Mouse (Mus musculus) liver, embryonic 11.5 days (tissue): ENCODE measurements around the gene Rnf5. TPM values are rescaled to one million over a fixed set of nuclear protein-coding genes. Genes with fewer than 3 reads are reported as not detected.

Experiments
- ATAC-seq: fragments of 200-750 bp; cut with Nextera tagmentation; replicated peaks from 2 replicates; pipeline ENCODE4 v1.8.0; 2017; ENCODE audit warnings: moderate number of reproducible peaks, mild to moderate bottlenecking, moderate TSS enrichment, moderate library complexity; ENCODE audit not compliant: low FRiP score
- DNase-seq: peaks from one replicate; pipeline ENCODE4 v3.0.0-alpha.2; 2017; ENCODE audit warnings: low spot score
- H3K27ac ChIP-seq: fragments of 300-500 bp; sonication (generic); 2 replicates; pipeline ENCODE4 v1.5.1; 2014; ENCODE audit warnings: mild to moderate bottlenecking, low read depth, low read length, control low read depth
- H3K27me3 ChIP-seq: fragments of 300-500 bp; sonication (generic); replicated peaks from 2 replicates; pipeline ENCODE4 v1.6.1; 2014; ENCODE audit warnings: low read length, mixed read lengths; ENCODE audit not compliant: control insufficient read depth, insufficient read depth
- H3K36me3 ChIP-seq: fragments of 300-500 bp; sonication (generic); 2 replicates; pipeline ENCODE4 v1.6.1; 2014; ENCODE audit warnings: mild to moderate bottlenecking, low read length, moderate library complexity, mixed read lengths; ENCODE audit not compliant: control insufficient read depth, insufficient read depth
- H3K4me1 ChIP-seq: fragments of 300-500 bp; sonication (generic); replicated peaks from 2 replicates; pipeline ENCODE4 v1.6.1; 2014; ENCODE audit warnings: low read length, mixed read lengths; ENCODE audit not compliant: control insufficient read depth, insufficient read depth
- H3K4me2 ChIP-seq: fragments of 300-500 bp; sonication (generic); 2 replicates; pipeline ENCODE4 v1.6.1; 2014; ENCODE audit warnings: mild to moderate bottlenecking, control low read depth, moderate library complexity
- H3K4me3 ChIP-seq: fragments of 300-500 bp; sonication (generic); 2 replicates; pipeline ENCODE4 v1.5.1; 2014; ENCODE audit warnings: low read depth, low read length, control low read depth
- H3K9ac ChIP-seq: fragments of 300-500 bp; sonication (generic); 2 replicates; pipeline ENCODE4 v1.6.1; 2014; ENCODE audit warnings: low read depth, low read length, control low read depth
- H3K9me3 ChIP-seq: fragments of 300-500 bp; sonication (generic); 2 replicates; pipeline ENCODE4 v1.6.1; 2016; ENCODE audit warnings: low read length, inconsistent platforms, mixed read lengths; ENCODE audit not compliant: control insufficient read depth
- WGBS: fragments of 180-500 bp; shearing (Covaris S2); extraction: QIAGEN DNeasy Blood & Tissue Kit; methylation state at CpG from one replicate; pipeline ENCODE4 v1.1.7; 2014; 5-methylcytosine and 5-hydroxymethylcytosine counted together
- polyA plus RNA-seq: library from polyadenylated mRNA; unstranded; fragments of >200 nt; fragmentation: Nextera tagmentation; extraction: Ambion mirVana; gene quantifications from 2 replicates; pipeline ENCODE4 v1.2.1, GENCODE M21; 2014

Rnf5 gene
- polyA plus RNA-seq, 1 experiment from 2014 or later: 109 TPM

- no peaks in the 10 kb centered on the region for H3K9me3 ChIP-seq
- ATAC-seq (peak; percentile 7; the same call in 1 of the 2 replicates), DNase-seq (no peak)
- WGBS: 3% methylated on average over 19 of the region's 19 CpGs
- peaks cover 45% of the 10 kb centered on the region for H3K4me1 ChIP-seq
- peak overlapping the region; percentile 81 for H3K9ac ChIP-seq
- peak overlapping the region; percentile 100 for H3K4me2 ChIP-seq
- H3K27ac ChIP-seq: peak overlapping the region; percentile 72
- H3K27me3 ChIP-seq: no peaks in the 10 kb centered on the region
- no peaks in the 10 kb centered on the region for H3K36me3 ChIP-seq
- H3K4me3 ChIP-seq: peak overlapping the region; percentile 91
These were observed 15.7 kb downstream of the Rnf5 start for GRCm38 (mm10) chr17:34587814-34588213.

GRCm38 (mm10) chr17:34587423-34587811 is 16.1 kb downstream of the Rnf5 start:
- peak; percentile 82 for ATAC-seq

GRCm38 (mm10) chr17:34586796-34587422 is 16.6 kb downstream of the Rnf5 start:
- peaks cover 42% of the 10 kb centered on the region for H3K4me1 ChIP-seq
- DNase-seq: peak; percentile 81
- under 1% methylated on average over 38 of the region's 38 CpGs for WGBS
- H3K36me3 ChIP-seq: no peaks in the 10 kb centered on the region
- H3K4me2 ChIP-seq: peak overlapping the region; percentile 100
- ATAC-seq: peak; percentile 82
- no peaks in the 10 kb centered on the region for H3K9me3 ChIP-seq
- peak overlapping the region; percentile 91 for H3K4me3 ChIP-seq
- H3K9ac ChIP-seq: peak overlapping the region; percentile 81
- no peaks in the 10 kb centered on the region for H3K27me3 ChIP-seq
- H3K27ac ChIP-seq: peak overlapping the region; percentile 72

More at GRCm38 (mm10) chr17:34587423-34587811, 16.1 kb downstream of the Rnf5 start:
- H3K9me3 ChIP-seq: no peaks in the 10 kb centered on the region
- H3K27ac ChIP-seq: peak overlapping the region; percentile 72
- H3K27me3 ChIP-seq: no peaks in the 10 kb centered on the region
- DNase-seq: peak; percentile 99
- peaks cover 42% of the 10 kb centered on the region for H3K4me1 ChIP-seq
- peak overlapping the region; percentile 81 for H3K9ac ChIP-seq
- 0% methylated on average over 50 of the region's 50 CpGs for WGBS
- peak overlapping the region; percentile 100 for H3K4me2 ChIP-seq
- H3K4me3 ChIP-seq: peak overlapping the region; percentile 91
- H3K36me3 ChIP-seq: no peaks in the 10 kb centered on the region

GRCm38 (mm10) chr17:34585877-34586771 is 17.4 kb downstream of the Rnf5 start:
- Histone ChIP-seq H3K4me1 (peaks cover 36% of the 10 kb centered on the region), H3K4me3 (peak overlapping the region; percentile 91), H3K27me3 (no peaks in the 10 kb centered on the region), H3K9me3 (no peaks in the 10 kb centered on the region), H3K36me3 (no peaks in the 10 kb centered on the region), H3K27ac (peak overlapping the region; percentile 72; the same call in 1 of the 2 replicates), H3K9ac (peak overlapping the region; percentile 81), H3K4me2 (peak overlapping the region; percentile 100)
- DNase-seq (no peak), ATAC-seq (no peak)
- 38% methylated on average over 32 of the region's 32 CpGs for WGBS

- no peak overlapping the region for H3K4me2 ChIP-seq
- H3K4me1 ChIP-seq: peaks cover 26% of the 10 kb centered on the region
- 90% methylated on average over 8 of the region's 8 CpGs for WGBS
- H3K9ac ChIP-seq: no peak overlapping the region
- H3K4me3 ChIP-seq: no peak overlapping the region
- no peaks in the 10 kb centered on the region for H3K9me3 ChIP-seq
- no peaks in the 10 kb centered on the region for H3K36me3 ChIP-seq
- H3K27ac ChIP-seq: no peak overlapping the region
- DNase-seq (no peak), ATAC-seq (no peak)
- no peaks in the 10 kb centered on the region for H3K27me3 ChIP-seq
These were observed 18.4 kb downstream of the Rnf5 start for GRCm38 (mm10) chr17:34585121-34585520.

GRCm38 (mm10) chr17:34583819-34584218 is 19.7 kb downstream of the Rnf5 start:
- ATAC-seq: no peak
- H3K9ac ChIP-seq: no peak overlapping the region
- no peaks in the 10 kb centered on the region for H3K36me3 ChIP-seq
- H3K4me1 ChIP-seq: peaks cover 13% of the 10 kb centered on the region
- H3K9me3 ChIP-seq: no peaks in the 10 kb centered on the region
- no peak overlapping the region for H3K4me3 ChIP-seq
- no peaks in the 10 kb centered on the region for H3K27me3 ChIP-seq
- 87% methylated on average over 8 of the region's 8 CpGs for WGBS
- DNase-seq: no peak
- H3K4me2 ChIP-seq: no peak overlapping the region
- no peak overlapping the region for H3K27ac ChIP-seq

GRCm38 (mm10) chr17:34583397-34583796 is 20.1 kb downstream of the Rnf5 start:
- WGBS: 62% methylated on average over 7 of the region's 7 CpGs
- ATAC-seq (no peak), DNase-seq (no peak)
- H3K9ac ChIP-seq: no peak overlapping the region
- H3K27me3 ChIP-seq: no peaks in the 10 kb centered on the region
- no peak overlapping the region for H3K27ac ChIP-seq
- H3K4me1 ChIP-seq: peaks cover 9% of the 10 kb centered on the region
- H3K36me3 ChIP-seq: no peaks in the 10 kb centered on the region
- H3K9me3 ChIP-seq: no peaks in the 10 kb centered on the region
- no peak overlapping the region for H3K4me3 ChIP-seq
- H3K4me2 ChIP-seq: no peak overlapping the region

GRCm38 (mm10) chr17:34582528-34582927 is 21.0 kb downstream of the Rnf5 start:
- DNase-seq (no peak), ATAC-seq (no peak)
- Histone ChIP-seq H3K9me3 (no peaks in the 10 kb centered on the region), H3K27ac (no peak overlapping the region), H3K36me3 (no peaks in the 10 kb centered on the region; the same call in 1 of the 2 replicates), H3K9ac (no peak overlapping the region), H3K4me3 (no peak overlapping the region), H3K4me2 (no peak overlapping the region), H3K4me1 (peaks cover 6% of the 10 kb centered on the region), H3K27me3 (no peaks in the 10 kb centered on the region)
- 82% methylated on average over 12 of the region's 12 CpGs for WGBS
